Mouse (Mus musculus) C2C12 (cell line): ENCODE results near the gene Folr2.

Source experiments
- CEBPB ChIP-seq: IDR thresholded peaks from one replicate; pipeline ENCODE4 v1.6.1; 2011; ENCODE audit warnings: low read depth, mild to moderate bottlenecking, control low read depth, moderate library complexity
- CTCF ChIP-seq: IDR thresholded peaks from one replicate; pipeline ENCODE4 v1.5.1; 2011; ENCODE audit not compliant: control insufficient read depth, insufficient read depth, insufficient read length
- MAX ChIP-seq: IDR thresholded peaks from one replicate; pipeline ENCODE4 v1.6.1; 2011; ENCODE audit warnings: mild to moderate bottlenecking, control low read depth
- MYOG ChIP-seq: IDR thresholded peaks from one replicate; pipeline ENCODE4 v1.6.1; 2011; ENCODE audit not compliant: control insufficient read depth, insufficient read length; ENCODE audit errors: extremely low read depth

GRCm38 (mm10) chr7:101906287-101906681 is 49.3 kb upstream of the Folr2 start, which contains the start of gene Tomt:
- TF ChIP-seq CEBPB = no peak
- TF ChIP-seq CTCF = no peak
- no peak for TF ChIP-seq MYOG
- no peak for TF ChIP-seq MAX
